Mouse (Mus musculus): ENCODE data around the gene Wipf2. TPM values are rescaled to one million over a fixed set of nuclear protein-coding genes. Genes with fewer than 3 reads are reported as not detected.

Gene Wipf2
- polyA plus RNA-seq, 1 experiment, result 0.81 TPM

GRCm38 (mm10) chr11:98942555-98942922 is 79.1 kb downstream of the Wipf2 start:
- Histone ChIP-seq H3K4me1 (ENCODE audit: control insufficient read depth) (peaks cover 38% of the 10 kb centered on the region), H3K36me3 (ENCODE audit: control insufficient read depth) (no peaks in the 10 kb centered on the region), H3K27me3 (ENCODE audit: control insufficient read depth) (peaks cover 45% of the 10 kb centered on the region), H3K9me3 (ENCODE audit: control insufficient read depth, low read length) (no peaks in the 10 kb centered on the region; the same call in 1 of the 2 replicates), H3K4me3 (replicated peaks) (peak overlapping the region; percentile 62)
- TF ChIP-seq TAL1 (IDR thresholded peaks at IDR 0.05; ENCODE audit: low read length) (no peak), GATA1 (IDR thresholded peaks at IDR 0.05; ENCODE audit: low read length) (no peak)

DNA sequence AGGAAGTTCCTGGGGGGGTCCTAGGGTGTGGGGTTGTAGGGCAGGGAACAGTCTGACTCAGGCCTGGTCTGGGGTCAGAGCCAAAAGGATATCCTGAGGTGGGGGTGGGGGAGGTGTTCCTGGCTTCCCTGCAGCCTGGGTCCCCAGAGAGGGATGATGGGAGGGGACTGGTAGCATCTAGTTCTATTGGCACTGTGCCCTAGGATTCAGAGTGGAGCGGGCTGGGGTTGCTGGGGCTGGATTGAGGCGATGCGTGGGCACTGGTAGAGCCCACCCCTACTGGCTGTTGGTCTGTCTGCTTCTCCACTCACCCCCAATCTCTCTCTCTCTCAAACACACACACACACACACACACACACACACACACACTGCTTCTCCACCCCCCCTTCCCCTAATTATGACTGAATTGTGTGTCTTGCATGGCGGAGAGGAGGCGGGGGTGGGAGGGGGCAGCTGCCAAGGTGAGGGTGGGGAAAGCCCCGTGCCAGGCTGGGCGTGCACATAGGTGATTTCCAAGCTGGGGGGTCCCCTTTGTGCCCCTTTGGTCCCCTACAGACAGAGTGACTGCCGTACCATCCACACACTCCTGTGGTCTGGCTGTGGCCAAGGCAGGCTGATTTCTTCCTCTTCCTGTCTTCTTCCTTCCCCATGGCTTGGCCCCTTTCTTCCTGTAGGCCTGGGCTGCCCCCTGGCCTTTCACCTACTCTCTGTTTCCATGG is 79.6 kb downstream of the Wipf2 start:
- Histone ChIP-seq H3K36me3 (ENCODE audit: control insufficient read depth) (no peaks in the 10 kb centered on the region), H3K9me3 (ENCODE audit: control insufficient read depth, low read length) (no peaks in the 10 kb centered on the region), H3K4me3 (replicated peaks) (no peak overlapping the region), H3K27me3 (ENCODE audit: control insufficient read depth) (peaks cover 42% of the 10 kb centered on the region), H3K4me1 (ENCODE audit: control insufficient read depth) (peaks cover 38% of the 10 kb centered on the region)
- TF ChIP-seq GATA1 (IDR thresholded peaks at IDR 0.05; ENCODE audit: low read length) (no peak), TAL1 (IDR thresholded peaks at IDR 0.05; ENCODE audit: low read length) (no peak)

DNA sequence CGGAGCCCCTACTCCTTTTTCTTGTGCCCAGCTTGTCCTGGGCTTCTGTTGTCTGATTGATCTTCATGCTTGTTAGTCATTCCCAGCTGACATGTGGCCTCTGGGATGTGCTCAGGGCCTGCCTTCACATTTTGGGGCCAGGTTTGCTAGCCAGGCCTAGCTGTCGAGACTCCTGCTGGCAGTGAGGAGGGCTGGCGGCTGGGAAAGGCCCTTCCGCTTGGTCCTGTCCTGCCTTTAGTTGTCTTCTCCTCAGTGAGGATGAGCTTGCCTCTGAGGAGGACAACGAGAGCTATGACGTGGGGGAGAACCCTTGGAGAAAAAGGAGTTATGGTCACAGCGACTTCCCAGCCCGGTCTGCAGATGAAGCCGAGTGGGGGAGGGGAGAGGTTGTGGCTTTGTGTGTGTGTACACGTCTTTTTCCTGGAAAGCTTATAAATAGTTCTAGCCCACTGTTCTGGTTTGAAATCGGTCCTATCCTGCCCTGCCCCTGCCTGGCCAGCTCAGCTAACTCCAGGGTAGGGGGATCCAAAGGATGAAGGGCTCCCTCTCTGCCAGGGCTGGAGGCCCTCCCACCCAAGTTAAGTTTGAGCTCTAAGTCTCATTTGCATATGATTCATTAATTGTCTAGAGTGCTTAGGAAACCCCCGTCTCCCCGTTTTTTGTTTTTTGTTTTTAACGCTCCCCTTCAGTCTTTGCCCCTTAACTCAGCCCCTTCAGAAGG is 80.5 kb downstream of the Wipf2 start:
- no peak overlapping the region for H3K4me3 ChIP-seq (replicated peaks)

GRCm38 (mm10) chr11:98944897-98945604 is 81.6 kb downstream of the Wipf2 start:
- H3K4me1 ChIP-seq (ENCODE audit: control insufficient read depth), result peaks cover 41% of the 10 kb centered on the region
- no peak overlapping the region for H3K4me3 ChIP-seq (replicated peaks)
- H3K36me3 ChIP-seq (ENCODE audit: control insufficient read depth), result no peaks in the 10 kb centered on the region
- no peaks in the 10 kb centered on the region for H3K9me3 ChIP-seq (ENCODE audit: control insufficient read depth, low read length)
- H3K27me3 ChIP-seq (ENCODE audit: control insufficient read depth), result peaks cover 27% of the 10 kb centered on the region
- no peak for TF ChIP-seq GATA1 (IDR thresholded peaks at IDR 0.05; ENCODE audit: low read length)
- TF ChIP-seq TAL1 (IDR thresholded peaks at IDR 0.05; ENCODE audit: low read length), result no peak

More for the DNA sequence above, 80.5 kb downstream of the Wipf2 start:
- Histone ChIP-seq H3K36me3 (ENCODE audit: control insufficient read depth) (no peaks in the 10 kb centered on the region), H3K4me1 (ENCODE audit: control insufficient read depth) (peaks cover 38% of the 10 kb centered on the region), H3K27me3 (ENCODE audit: control insufficient read depth) (peaks cover 39% of the 10 kb centered on the region), H3K9me3 (ENCODE audit: control insufficient read depth, low read length) (no peaks in the 10 kb centered on the region)
- no peak for TF ChIP-seq GATA1 (IDR thresholded peaks at IDR 0.05; ENCODE audit: low read length)
- TF ChIP-seq TAL1 (IDR thresholded peaks at IDR 0.05; ENCODE audit: low read length), result no peak

DNA sequence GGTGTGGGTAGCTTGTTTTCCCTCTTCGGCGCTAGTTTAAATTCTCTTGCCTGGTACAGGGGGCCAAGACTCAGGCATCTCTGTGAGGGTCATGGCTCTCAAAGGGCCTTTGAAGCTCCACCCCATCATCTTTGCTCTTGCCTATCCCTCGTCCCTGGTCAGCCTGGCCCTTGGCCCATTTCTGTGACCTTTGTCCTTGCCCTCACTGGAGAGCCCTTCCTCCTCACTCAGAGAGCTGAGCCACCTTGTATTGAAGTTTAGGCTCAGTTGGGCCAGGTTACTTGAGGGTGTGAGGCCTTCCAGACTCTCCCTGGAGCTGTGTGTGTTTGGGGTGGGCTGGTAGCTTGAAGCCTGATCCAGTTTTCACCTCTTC is 82.2 kb downstream of the Wipf2 start:
- peaks cover 41% of the 10 kb centered on the region for H3K4me1 ChIP-seq (ENCODE audit: control insufficient read depth)
- no peak for TF ChIP-seq GATA1 (IDR thresholded peaks at IDR 0.05; ENCODE audit: low read length)
- TF ChIP-seq TAL1 (IDR thresholded peaks at IDR 0.05; ENCODE audit: low read length), result no peak
- no peak overlapping the region for H3K4me3 ChIP-seq (replicated peaks)
- H3K27me3 ChIP-seq (ENCODE audit: control insufficient read depth), result peaks cover 22% of the 10 kb centered on the region
- no peaks in the 10 kb centered on the region for H3K9me3 ChIP-seq (ENCODE audit: control insufficient read depth, low read length)
- H3K36me3 ChIP-seq (ENCODE audit: control insufficient read depth), result no peaks in the 10 kb centered on the region; the same call in 1 of the 2 replicates

- no peak overlapping the region for H3K4me3 ChIP-seq (replicated peaks)
- no peaks in the 10 kb centered on the region; the same call in 1 of the 2 replicates for H3K36me3 ChIP-seq (ENCODE audit: control insufficient read depth)
Observed at GRCm38 (mm10) chr11:98947969-98948569, 84.6 kb downstream of the Wipf2 start.

GRCm38 (mm10) chr11:98949242-98949957 is 86.0 kb downstream of the Wipf2 start:
- Histone ChIP-seq H3K9me3 (ENCODE audit: control insufficient read depth, low read length) (no peaks in the 10 kb centered on the region), H3K27me3 (ENCODE audit: control insufficient read depth) (peaks cover 7% of the 10 kb centered on the region), H3K36me3 (ENCODE audit: control insufficient read depth) (no peaks in the 10 kb centered on the region; the same call in 1 of the 2 replicates), H3K4me1 (ENCODE audit: control insufficient read depth) (peaks cover 30% of the 10 kb centered on the region), H3K4me3 (replicated peaks) (no peak overlapping the region)
- TF ChIP-seq GATA1 (IDR thresholded peaks at IDR 0.05; ENCODE audit: low read length) (no peak), TAL1 (IDR thresholded peaks at IDR 0.05; ENCODE audit: low read length) (no peak)

More at GRCm38 (mm10) chr11:98947969-98948569, 84.6 kb downstream of the Wipf2 start:
- Histone ChIP-seq H3K4me1 (ENCODE audit: control insufficient read depth) (peaks cover 24% of the 10 kb centered on the region), H3K9me3 (ENCODE audit: control insufficient read depth, low read length) (no peaks in the 10 kb centered on the region), H3K27me3 (ENCODE audit: control insufficient read depth) (peaks cover 7% of the 10 kb centered on the region)
- TF ChIP-seq GATA1 (IDR thresholded peaks at IDR 0.05; ENCODE audit: low read length) (no peak), TAL1 (IDR thresholded peaks at IDR 0.05; ENCODE audit: low read length) (no peak)

- Histone ChIP-seq H3K4me1 (ENCODE audit: control insufficient read depth) (peaks cover 34% of the 10 kb centered on the region), H3K4me3 (replicated peaks) (no peak overlapping the region), H3K27me3 (ENCODE audit: control insufficient read depth) (peaks cover 7% of the 10 kb centered on the region), H3K9me3 (ENCODE audit: control insufficient read depth, low read length) (no peaks in the 10 kb centered on the region), H3K36me3 (ENCODE audit: control insufficient read depth) (no peaks in the 10 kb centered on the region; the same call in 1 of the 2 replicates)
- TF ChIP-seq TAL1 (IDR thresholded peaks at IDR 0.05; ENCODE audit: low read length), result no peak
Observed at GRCm38 (mm10) chr11:98949958-98950460, 86.6 kb downstream of the Wipf2 start.
